Mouse (Mus musculus): ENCODE measurements around the gene Clstn2. TPM values are rescaled to one million over a fixed set of nuclear protein-coding genes. Genes with fewer than 3 reads are reported as not detected.

Clstn2 gene
- total and polyA plus RNA-seq, 3 experiments, result not detected

DNA sequence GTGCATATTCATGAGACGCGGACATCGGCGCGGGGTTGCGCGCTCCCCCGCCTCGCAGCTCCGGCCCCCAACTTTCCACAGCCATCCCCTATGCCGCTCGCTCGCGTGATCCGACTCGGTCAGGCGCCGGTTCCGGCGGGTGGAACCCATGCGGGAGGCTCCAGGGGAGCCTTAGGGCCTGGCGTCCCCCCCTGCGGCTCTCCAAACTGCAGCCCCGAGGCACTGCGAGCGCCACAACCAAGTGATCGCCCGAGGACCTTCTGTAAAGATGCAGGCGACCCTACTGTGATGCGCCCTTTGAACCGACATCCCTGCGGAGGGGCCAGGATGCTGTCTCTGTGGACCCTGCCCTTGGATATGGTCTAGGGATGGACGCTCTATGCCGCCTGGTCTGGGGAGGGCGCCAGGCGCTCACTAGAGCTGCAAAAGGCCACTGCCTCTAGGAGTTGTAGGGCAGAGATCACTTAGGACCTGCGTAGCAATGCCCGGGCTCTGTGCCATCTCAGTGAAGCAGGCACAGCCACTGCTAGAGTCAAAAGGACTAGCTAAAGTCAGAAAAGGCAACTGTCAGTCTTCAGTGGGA is 383 bp upstream of the Clstn2 start:
- in situ Hi-C loops (cut with MboI; ENCODE audit: low pct_ligation_motif_present, low pct_unique_long_range_greater_than_20kb, low sequenced_read_pairs), result no loop called here
- dilution Hi-C loops (cut with MboI; ENCODE audit: extremely low pct_ligation_motif_present, extremely low pct_unique_long_range_greater_than_20kb, low sequenced_read_pairs), result no loop called here
- no peaks in the 10 kb centered on the region for H3K79me2 ChIP-seq (replicated peaks; ENCODE audit: control insufficient read depth, extremely low read depth, insufficient read depth, poor library complexity, severe bottlenecking)
- no peak for DNase-seq (ENCODE audit: extremely low read depth)
- H3K36me3 ChIP-seq (replicated peaks in 1 of 2; ENCODE audit: control insufficient read depth in 1 of 2, insufficient read depth in 1 of 2, low read length in 1 of 2), result no peaks in the 10 kb centered on the region
- H3K27me3 ChIP-seq (replicated peaks), result no peaks in the 10 kb centered on the region
- H3K9ac ChIP-seq (ENCODE audit: insufficient read depth, low read depth), result no peak overlapping the region
- TF ChIP-seq USF1 (IDR thresholded peaks at IDR 0.05; ENCODE audit: low read depth, low read length), result no peak
- no peak for TF ChIP-seq NRF1 (IDR thresholded peaks at IDR 0.05; ENCODE audit: low read depth, low read length)
- TF ChIP-seq MAZ (IDR thresholded peaks at IDR 0.05; ENCODE audit: low read depth, low read length), result no peak
- no peak for TF ChIP-seq KAT2A (IDR thresholded peaks at IDR 0.05; ENCODE audit: insufficient replicate concordance, low read length)
- TF ChIP-seq UBTF (IDR thresholded peaks at IDR 0.05; ENCODE audit: low read depth, low read length), result no peak
- TF ChIP-seq RAD21 (IDR thresholded peaks at IDR 0.05; ENCODE audit: low read depth, low read length), result no peak
- no peak for TF ChIP-seq TCF12 (IDR thresholded peaks at IDR 0.05; ENCODE audit: low read depth, low read length)
- TF ChIP-seq MXI1 (IDR thresholded peaks at IDR 0.05; ENCODE audit: low read depth, low read length), result no peak
- TF ChIP-seq HCFC1 (IDR thresholded peaks at IDR 0.05; ENCODE audit: low read depth, low read length), result no peak
- no peak for TF ChIP-seq ETS1 (conservative IDR thresholded peaks at IDR 0.05; ENCODE audit: low read depth, low read length)
- TF ChIP-seq BHLHE40 (IDR thresholded peaks at IDR 0.05; ENCODE audit: low read depth, low read length), result no peak
- TF ChIP-seq MYC (IDR thresholded peaks at IDR 0.05; ENCODE audit: low read depth, low read length), result no peak
- TF ChIP-seq POLR2AphosphoS2 (IDR thresholded peaks at IDR 0.05; ENCODE audit: low read depth, low read length), result no peak
- TF ChIP-seq IRF4 (IDR thresholded peaks at IDR 0.05; ENCODE audit: low read depth, low read length), result no peak
- H3K4me1 ChIP-seq (ENCODE audit: control insufficient read depth in 1 of 2, insufficient read depth in 2 of 2), result no peaks in the 10 kb centered on the region
- peaks cover 79% of the 10 kb centered on the region for H3K9me3 ChIP-seq (replicated peaks; ENCODE audit: low read length)
- H3K27ac ChIP-seq (ENCODE audit: insufficient read depth, low read depth), result no peak overlapping the region
- H3K4me3 ChIP-seq (replicated peaks in 1 of 3; ENCODE audit: low read depth in 2 of 3, low read length in 2 of 3, poor library complexity in 1 of 3), result no peak overlapping the region
- H3K4me2 ChIP-seq (ENCODE audit: insufficient read depth, low read depth, poor library complexity, severe bottlenecking), result no peak overlapping the region

DNA sequence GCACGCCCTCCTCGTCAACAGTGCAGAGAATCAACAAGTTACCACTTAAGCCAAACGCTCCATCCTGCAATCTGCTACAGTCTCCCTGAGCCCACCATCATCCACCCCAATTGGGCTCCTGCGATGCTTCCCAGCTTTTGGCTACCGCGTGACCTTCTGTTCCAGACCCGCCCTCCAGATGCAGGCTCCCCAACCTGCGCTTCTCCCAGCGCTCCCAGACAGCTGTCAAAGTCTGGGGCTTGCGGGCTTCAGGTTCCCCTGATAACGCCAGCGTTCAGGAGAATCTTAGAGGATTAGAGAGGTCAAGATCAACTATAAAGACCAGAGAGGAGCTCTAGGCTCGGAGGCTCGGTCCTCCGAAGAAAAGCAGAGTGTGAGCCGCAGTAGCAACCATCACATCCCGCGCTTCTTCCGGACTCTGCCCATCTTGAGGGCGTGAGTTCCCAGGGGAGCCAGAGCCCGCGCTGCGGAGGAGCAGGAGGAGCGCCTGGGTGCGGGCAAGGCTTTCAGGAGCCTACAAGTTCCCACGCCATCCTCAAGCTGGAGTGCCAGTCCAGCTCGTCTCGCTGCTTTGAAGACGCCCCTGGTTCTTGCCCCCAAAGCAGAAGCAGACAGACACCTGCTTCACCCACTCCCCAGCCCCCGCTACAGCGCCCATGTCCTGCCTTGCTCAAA is 946 bp downstream of the Clstn2 start:
- dilution Hi-C loops (cut with MboI; ENCODE audit: extremely low pct_ligation_motif_present, extremely low pct_unique_long_range_greater_than_20kb, low sequenced_read_pairs), result no loop called here
- Histone ChIP-seq H3K36me3 (replicated peaks in 1 of 2; ENCODE audit: control insufficient read depth in 1 of 2, insufficient read depth in 1 of 2, low read length in 1 of 2) (no peaks in the 10 kb centered on the region), H3K4me2 (ENCODE audit: insufficient read depth, low read depth, poor library complexity, severe bottlenecking) (no peak overlapping the region), H3K9ac (ENCODE audit: insufficient read depth, low read depth) (no peak overlapping the region), H3K4me3 (replicated peaks in 1 of 3; ENCODE audit: low read depth in 2 of 3, low read length in 2 of 3, poor library complexity in 1 of 3) (no peak overlapping the region), H3K27me3 (replicated peaks) (no peaks in the 10 kb centered on the region), H3K9me3 (replicated peaks; ENCODE audit: low read length) (peaks cover 80% of the 10 kb centered on the region), H3K27ac (ENCODE audit: insufficient read depth, low read depth) (no peak overlapping the region), H3K4me1 (ENCODE audit: control insufficient read depth in 1 of 2, insufficient read depth in 2 of 2) (no peaks in the 10 kb centered on the region), H3K79me2 (replicated peaks; ENCODE audit: control insufficient read depth, extremely low read depth, insufficient read depth, poor library complexity, severe bottlenecking) (no peaks in the 10 kb centered on the region)
- no peak for DNase-seq (ENCODE audit: extremely low read depth)
- TF ChIP-seq UBTF (IDR thresholded peaks at IDR 0.05; ENCODE audit: low read depth, low read length) (no peak), POLR2AphosphoS2 (IDR thresholded peaks at IDR 0.05; ENCODE audit: low read depth, low read length) (no peak)
- in situ Hi-C loops (cut with MboI; ENCODE audit: low pct_ligation_motif_present, low pct_unique_long_range_greater_than_20kb, low sequenced_read_pairs), result no loop called here

All from CH12.LX (cell line).